Mouse (Mus musculus) midbrain, embryonic 13.5 days (tissue): ENCODE data around the gene Dock1. TPM values are rescaled to one million over a fixed set of nuclear protein-coding genes. Genes with fewer than 3 reads are reported as not detected.

Experiments
- ATAC-seq: fragments of 200-750 bp; cut with Nextera tagmentation; 2 replicates; pipeline ENCODE4 v1.8.0; 2017; ENCODE audit warnings: mild to moderate bottlenecking, moderate TSS enrichment, moderate library complexity
- H3K27ac ChIP-seq: fragments of 300-500 bp; sonication (generic); 2 replicates; pipeline ENCODE4 v1.5.1; 2015; ENCODE audit warnings: inconsistent platforms, mild to moderate bottlenecking, moderate library complexity
- H3K27me3 ChIP-seq: fragments of 300-500 bp; sonication (generic); 2 replicates; pipeline ENCODE4 v1.6.1; 2015; ENCODE audit warnings: mild to moderate bottlenecking, inconsistent platforms
- H3K36me3 ChIP-seq: fragments of 300-500 bp; sonication (generic); 2 replicates; pipeline ENCODE4 v1.6.1; 2015; ENCODE audit warnings: mild to moderate bottlenecking, inconsistent platforms
- H3K4me1 ChIP-seq: fragments of 300-500 bp; sonication (generic); replicated peaks from 2 replicates; pipeline ENCODE4 v1.6.1; 2015; ENCODE audit warnings: inconsistent platforms
- H3K4me2 ChIP-seq: fragments of 300-500 bp; sonication (generic); replicated peaks from 2 replicates; pipeline ENCODE4 v1.6.1; 2015; ENCODE audit warnings: moderate library complexity, mild to moderate bottlenecking, inconsistent platforms
- H3K4me3 ChIP-seq: fragments of 300-500 bp; sonication (generic); replicated peaks from 2 replicates; pipeline ENCODE4 v1.5.1; 2015; ENCODE audit warnings: mild to moderate bottlenecking, inconsistent platforms
- H3K9ac ChIP-seq: fragments of 300-500 bp; sonication (generic); replicated peaks from 2 replicates; pipeline ENCODE4 v1.6.1; 2015; ENCODE audit warnings: mild to moderate bottlenecking, inconsistent platforms
- H3K9me3 ChIP-seq: fragments of 300-500 bp; sonication (generic); 2 replicates; pipeline ENCODE4 v1.6.1; 2016; ENCODE audit warnings: mild to moderate bottlenecking, inconsistent platforms
- WGBS: fragments of 180-500 bp; shearing (Covaris S2); methylation state at CpG from one replicate; pipeline ENCODE4 v1.1.7; 2015; 5-methylcytosine and 5-hydroxymethylcytosine counted together
- polyA plus RNA-seq: library from polyadenylated mRNA; unstranded; fragments of >200 nt; fragmentation: Nextera tagmentation; extraction: Ambion mirVana; gene quantifications from 2 replicates; pipeline ENCODE4 v1.2.1, GENCODE M21; 2015

The Dock1 gene
- polyA plus RNA-seq, 1 experiment from 2014 or later, result 6.7 TPM

DNA sequence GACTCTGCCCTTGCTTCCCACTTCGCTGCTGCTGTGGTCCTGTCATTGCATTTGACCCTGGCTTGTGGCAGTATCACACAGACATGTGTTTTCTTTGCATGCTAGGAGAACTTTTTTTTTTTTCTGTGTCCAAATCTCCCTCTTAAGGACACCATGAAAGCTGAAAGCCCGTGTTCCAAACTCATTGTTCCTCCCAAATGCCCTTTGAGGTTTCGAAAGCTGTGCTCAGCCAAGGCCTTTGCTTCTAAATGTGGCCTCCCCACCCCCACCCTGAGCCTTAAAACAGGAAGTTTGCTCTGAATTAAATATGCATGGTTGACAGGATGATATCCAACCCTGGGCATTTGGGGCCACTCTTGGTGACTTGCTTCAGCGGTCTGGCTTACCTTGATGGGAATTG is 27.0 kb downstream of the Dock1 start:
- H3K27ac ChIP-seq, result no peak overlapping the region
- no peaks in the 10 kb centered on the region for H3K9me3 ChIP-seq
- H3K4me1 ChIP-seq, result peaks cover 6% of the 10 kb centered on the region; the same call in 1 of the 2 replicates
- 65% methylated on average over 4 of the region's 4 CpGs for WGBS
- no peak overlapping the region for H3K9ac ChIP-seq
- no peaks in the 10 kb centered on the region for H3K27me3 ChIP-seq
- H3K4me2 ChIP-seq, result no peak overlapping the region
- ATAC-seq, result no peak
- H3K36me3 ChIP-seq, result no peaks in the 10 kb centered on the region
- H3K4me3 ChIP-seq, result no peak overlapping the region

GRCm38 (mm10) chr7:134698246-134698645 is 27.8 kb downstream of the Dock1 start:
- ATAC-seq, result no peak
- WGBS, result 88% methylated on average over 5 of the region's 5 CpGs
- H3K4me3 ChIP-seq, result no peak overlapping the region

DNA sequence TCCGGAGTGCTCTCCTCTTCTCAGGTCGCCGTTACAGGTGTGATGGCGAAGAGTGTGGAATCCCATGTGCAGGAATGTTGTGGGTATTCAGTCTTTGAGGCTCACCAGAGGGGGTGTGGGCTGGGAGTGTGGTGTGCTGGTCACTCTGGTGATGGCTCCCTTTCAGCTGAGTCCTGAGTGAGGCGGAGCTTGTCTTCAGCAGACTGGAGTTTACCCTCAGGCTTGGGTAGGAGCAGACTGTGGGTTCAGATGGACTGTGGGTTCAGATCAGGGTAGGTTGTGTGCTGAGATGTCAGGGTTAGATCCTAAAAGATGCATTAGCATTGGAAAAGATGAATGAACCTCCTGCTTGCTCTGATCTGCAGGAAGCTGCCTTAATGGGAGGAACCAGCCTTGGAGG is 29.5 kb downstream of the Dock1 start:
- Histone ChIP-seq H3K27me3 (no peaks in the 10 kb centered on the region), H3K4me3 (no peak overlapping the region), H3K9me3 (no peaks in the 10 kb centered on the region), H3K27ac (no peak overlapping the region), H3K4me2 (no peak overlapping the region), H3K9ac (no peak overlapping the region), H3K36me3 (no peaks in the 10 kb centered on the region), H3K4me1 (peaks cover 6% of the 10 kb centered on the region; the same call in 1 of the 2 replicates)
- no peak for ATAC-seq
- WGBS, result 78% methylated on average over 5 of the region's 5 CpGs

More at GRCm38 (mm10) chr7:134698246-134698645, 27.8 kb downstream of the Dock1 start:
- no peak overlapping the region for H3K27ac ChIP-seq
- H3K9me3 ChIP-seq, result no peaks in the 10 kb centered on the region
- no peaks in the 10 kb centered on the region for H3K36me3 ChIP-seq
- no peak overlapping the region for H3K4me2 ChIP-seq
- H3K4me1 ChIP-seq, result peaks cover 6% of the 10 kb centered on the region; the same call in 1 of the 2 replicates
- no peaks in the 10 kb centered on the region for H3K27me3 ChIP-seq
- no peak overlapping the region for H3K9ac ChIP-seq

GRCm38 (mm10) chr7:134702481-134702880 is 32.0 kb downstream of the Dock1 start:
- Histone ChIP-seq H3K36me3 (no peaks in the 10 kb centered on the region), H3K27me3 (no peaks in the 10 kb centered on the region), H3K9me3 (no peaks in the 10 kb centered on the region), H3K4me3 (no peak overlapping the region), H3K27ac (no peak overlapping the region), H3K4me1 (peaks cover 6% of the 10 kb centered on the region; the same call in 1 of the 2 replicates), H3K9ac (no peak overlapping the region), H3K4me2 (no peak overlapping the region)
- 83% methylated on average over 5 of the region's 5 CpGs for WGBS
- no peak for ATAC-seq

DNA sequence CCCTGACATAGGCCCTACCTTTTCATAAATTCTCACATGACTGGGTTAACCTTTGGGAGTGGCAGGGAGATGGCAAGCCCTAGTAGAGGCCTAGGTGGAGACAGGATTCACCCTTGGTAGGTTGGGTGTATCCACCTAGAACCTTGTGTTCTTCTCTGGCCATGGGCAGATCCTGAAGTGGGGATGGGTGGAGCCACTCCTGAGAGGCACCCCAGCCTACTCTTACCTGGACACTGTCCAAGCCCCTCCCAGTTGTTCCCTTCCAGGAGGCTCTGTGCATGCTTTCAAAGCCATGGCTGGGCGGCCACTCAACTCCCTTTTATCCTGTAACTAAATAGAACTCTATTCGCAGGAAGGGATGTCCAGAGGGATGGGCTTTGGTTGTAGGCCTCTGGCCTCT is 33.2 kb downstream of the Dock1 start:
- no peak for ATAC-seq
- no peak overlapping the region for H3K4me2 ChIP-seq
- H3K4me1 ChIP-seq, result peaks cover 7% of the 10 kb centered on the region; the same call in 1 of the 2 replicates
- H3K27me3 ChIP-seq, result no peaks in the 10 kb centered on the region
- H3K9me3 ChIP-seq, result no peaks in the 10 kb centered on the region
- 90% methylated on average over 2 of the region's 2 CpGs for WGBS
- H3K4me3 ChIP-seq, result no peak overlapping the region
- no peak overlapping the region for H3K27ac ChIP-seq
- no peak overlapping the region for H3K9ac ChIP-seq
- no peaks in the 10 kb centered on the region for H3K36me3 ChIP-seq

- H3K27me3 ChIP-seq, result no peaks in the 10 kb centered on the region
- WGBS, result 10% methylated on average over 5 of the region's 5 CpGs
- no peak overlapping the region for H3K4me3 ChIP-seq
- no peaks in the 10 kb centered on the region for H3K9me3 ChIP-seq
- peak; percentile 92 for ATAC-seq
- no peaks in the 10 kb centered on the region for H3K36me3 ChIP-seq
- no peak overlapping the region for H3K4me2 ChIP-seq
- H3K4me1 ChIP-seq, result peaks cover 10% of the 10 kb centered on the region
- peak overlapping the region; percentile 2; the same call in 1 of the 2 replicates for H3K27ac ChIP-seq
- H3K9ac ChIP-seq, result no peak overlapping the region
Measured at GRCm38 (mm10) chr7:134709226-134709853, 38.9 kb downstream of the Dock1 start.

- H3K36me3 ChIP-seq, result no peaks in the 10 kb centered on the region
- ATAC-seq, result no peak
Measured at GRCm38 (mm10) chr7:134711576-134711975, 41.1 kb downstream of the Dock1 start.

GRCm38 (mm10) chr7:134719406-134719805 is 49.0 kb downstream of the Dock1 start:
- ATAC-seq, result no peak
- H3K9me3 ChIP-seq, result no peaks in the 10 kb centered on the region
- 0 out of 2 replicates have a peak, but pooled peaks cover 3% of the 10 kb centered on the region for H3K4me1 ChIP-seq
- WGBS, result 71% methylated on average over 3 of the region's 3 CpGs
- H3K36me3 ChIP-seq, result no peaks in the 10 kb centered on the region
- no peak overlapping the region for H3K27ac ChIP-seq
- no peak overlapping the region for H3K4me3 ChIP-seq
- H3K27me3 ChIP-seq, result no peaks in the 10 kb centered on the region
- H3K9ac ChIP-seq, result no peak overlapping the region
- H3K4me2 ChIP-seq, result no peak overlapping the region

More at GRCm38 (mm10) chr7:134711576-134711975, 41.1 kb downstream of the Dock1 start:
- WGBS, result 91% methylated on average over 1 of the region's 1 CpGs
- H3K4me1 ChIP-seq, result peaks cover 13% of the 10 kb centered on the region
- no peaks in the 10 kb centered on the region for H3K27me3 ChIP-seq
- H3K27ac ChIP-seq, result no peak overlapping the region
- no peak overlapping the region for H3K9ac ChIP-seq
- no peak overlapping the region for H3K4me2 ChIP-seq
- no peak overlapping the region for H3K4me3 ChIP-seq
- no peaks in the 10 kb centered on the region for H3K9me3 ChIP-seq

GRCm38 (mm10) chr7:134722361-134722760 is 51.9 kb downstream of the Dock1 start:
- Histone ChIP-seq H3K4me3 (no peak overlapping the region), H3K4me2 (no peak overlapping the region), H3K27ac (no peak overlapping the region), H3K9me3 (no peaks in the 10 kb centered on the region), H3K9ac (no peak overlapping the region), H3K36me3 (no peaks in the 10 kb centered on the region), H3K27me3 (no peaks in the 10 kb centered on the region), H3K4me1 (peaks cover 14% of the 10 kb centered on the region)
- 97% methylated on average over 7 of the region's 7 CpGs for WGBS
- ATAC-seq, result no peak

GRCm38 (mm10) chr7:134722955-134723354 is 52.5 kb downstream of the Dock1 start:
- H3K36me3 ChIP-seq, result no peaks in the 10 kb centered on the region
- no peaks in the 10 kb centered on the region for H3K27me3 ChIP-seq
- H3K4me2 ChIP-seq, result no peak overlapping the region
- H3K27ac ChIP-seq, result no peak overlapping the region
- no peaks in the 10 kb centered on the region for H3K9me3 ChIP-seq
- no peak overlapping the region for H3K9ac ChIP-seq
- ATAC-seq, result no peak
- H3K4me3 ChIP-seq, result no peak overlapping the region
- H3K4me1 ChIP-seq, result peaks cover 14% of the 10 kb centered on the region
- WGBS, result 93% methylated on average over 9 of the region's 9 CpGs

- Histone ChIP-seq H3K9me3 (no peaks in the 10 kb centered on the region), H3K4me1 (peaks cover 14% of the 10 kb centered on the region), H3K36me3 (no peaks in the 10 kb centered on the region), H3K27ac (no peak overlapping the region), H3K9ac (no peak overlapping the region), H3K4me3 (no peak overlapping the region), H3K4me2 (no peak overlapping the region), H3K27me3 (no peaks in the 10 kb centered on the region)
- WGBS, result 87% methylated on average over 5 of the region's 5 CpGs
- ATAC-seq, result no peak
Measured at GRCm38 (mm10) chr7:134723509-134723908, 53.1 kb downstream of the Dock1 start.

DNA sequence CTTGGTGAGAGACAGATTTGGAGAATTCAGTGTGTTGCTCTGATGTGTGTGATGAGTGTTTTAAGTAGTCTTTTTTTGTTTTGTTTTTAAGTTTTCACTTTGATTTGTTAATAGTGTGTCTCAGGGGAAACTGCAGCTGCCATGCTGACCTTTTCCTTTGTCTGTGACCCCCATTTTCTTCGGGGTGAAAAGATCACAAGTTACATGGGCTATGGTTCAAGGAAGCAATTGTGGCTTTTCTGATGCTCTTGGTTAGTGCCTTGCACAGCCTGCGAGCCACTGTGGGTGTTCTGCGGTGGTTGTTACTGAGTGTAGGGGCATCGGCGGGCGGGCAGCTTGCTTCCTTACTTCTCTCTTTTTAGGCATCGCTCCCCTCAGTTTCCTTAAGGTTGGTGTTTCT is 54.4 kb downstream of the Dock1 start:
- H3K27ac ChIP-seq, result peak overlapping the region; percentile 25; the same call in 1 of the 2 replicates
- peaks cover 14% of the 10 kb centered on the region for H3K4me1 ChIP-seq
- H3K9ac ChIP-seq, result no peak overlapping the region
- H3K9me3 ChIP-seq, result no peaks in the 10 kb centered on the region
- peak overlapping the region; percentile 22 for H3K4me2 ChIP-seq
- H3K4me3 ChIP-seq, result no peak overlapping the region
- H3K27me3 ChIP-seq, result no peaks in the 10 kb centered on the region
- no peak for ATAC-seq
- 8% methylated on average over 7 of the region's 7 CpGs for WGBS
- no peaks in the 10 kb centered on the region for H3K36me3 ChIP-seq
